Mouse (Mus musculus): ENCODE results near the gene Ralgds. TPM values are rescaled to one million over a fixed set of nuclear protein-coding genes. Genes with fewer than 3 reads are reported as not detected.

The Ralgds gene
- polyA plus RNA-seq, 1 experiment from 2014 or later, result 93.2 TPM

- WGBS, result 77% methylated on average over 6 of the region's 6 CpGs
- Histone ChIP-seq H3K4me1 (replicated peaks) (no peaks in the 10 kb centered on the region; the same call in 1 of the 2 replicates), H3K9ac (no peak overlapping the region), H3K27me3 (no peaks in the 10 kb centered on the region), H3K36me3 (no peaks in the 10 kb centered on the region), H3K27ac (replicated peaks) (no peak overlapping the region), H3K4me3 (no peak overlapping the region), H3K9me3 (no peaks in the 10 kb centered on the region), H3K4me2 (no peak overlapping the region)
- no peak for ATAC-seq (ENCODE audit: low FRiP score, low read depth)
These were observed 86.6 kb downstream of the Ralgds start for GRCm38 (mm10) chr2:28599569-28599900.

GRCm38 (mm10) chr2:28601720-28602590, 89.0 kb downstream of the Ralgds start:
- 62% methylated on average over 12 of the region's 12 CpGs for WGBS
- no peak for ATAC-seq (ENCODE audit: low FRiP score, low read depth)

More at GRCm38 (mm10) chr2:28601720-28602590, 89.0 kb downstream of the Ralgds start:
- Histone ChIP-seq H3K4me2 (no peak overlapping the region), H3K4me3 (no peak overlapping the region), H3K9me3 (no peaks in the 10 kb centered on the region), H3K27me3 (no peaks in the 10 kb centered on the region), H3K27ac (replicated peaks) (no peak overlapping the region), H3K36me3 (no peaks in the 10 kb centered on the region), H3K4me1 (replicated peaks) (no peaks in the 10 kb centered on the region; the same call in 1 of the 2 replicates), H3K9ac (no peak overlapping the region)

Other genes starting within 250 kb of the Ralgds start
- gene Ppp1r26, start 66.3 kb upstream of the Ralgds start, polyA plus RNA-seq (2015; fragmentation: Nextera tagmentation; extraction: Ambion mirVana), result 16.3 and 17.4 TPM in 2 replicates
- gene 1700007K13Rik, start 46.8 kb upstream of the Ralgds start, polyA plus RNA-seq (2015; fragmentation: Nextera tagmentation; extraction: Ambion mirVana), result 2.8 and 3.6 TPM in 2 replicates
- gene Mrps2, start 45.1 kb upstream of the Ralgds start, polyA plus RNA-seq (2015; fragmentation: Nextera tagmentation; extraction: Ambion mirVana), result 49.2 and 51.0 TPM in 2 replicates
- 1.1 and 2.2 TPM in 2 replicates for gene Gbgt1, start 16.2 kb upstream of the Ralgds start, polyA plus RNA-seq (2015; fragmentation: Nextera tagmentation; extraction: Ambion mirVana)
- gene Gm10134, start 7.0 kb upstream of the Ralgds start, polyA plus RNA-seq (2015; fragmentation: Nextera tagmentation; extraction: Ambion mirVana), result 2.6 and 2.7 TPM in 2 replicates
- 0.14 and 0.22 TPM in 2 replicates for gene Cel, start 50.3 kb downstream of the Ralgds start, polyA plus RNA-seq (2015; fragmentation: Nextera tagmentation; extraction: Ambion mirVana)
- 41.6 and 42.8 TPM in 2 replicates for gene Gtf3c5, start 70.6 kb downstream of the Ralgds start, polyA plus RNA-seq (2015; fragmentation: Nextera tagmentation; extraction: Ambion mirVana)
- 0.33 and 0.36 TPM in 2 replicates for gene Gfi1b, start 108.9 kb downstream of the Ralgds start, polyA plus RNA-seq (2015; fragmentation: Nextera tagmentation; extraction: Ambion mirVana)
- 31.7 and 32.4 TPM in 2 replicates for gene Tsc1, start 128.1 kb downstream of the Ralgds start, polyA plus RNA-seq (2015; fragmentation: Nextera tagmentation; extraction: Ambion mirVana)
- gene Spaca9, start 186.6 kb downstream of the Ralgds start, polyA plus RNA-seq (2015; fragmentation: Nextera tagmentation; extraction: Ambion mirVana), result 2.8 and 3.9 TPM in 2 replicates
- gene Ak8, start 187.0 kb downstream of the Ralgds start, polyA plus RNA-seq (2015; fragmentation: Nextera tagmentation; extraction: Ambion mirVana), result 1.9 and 2.1 TPM in 2 replicates